Mouse (Mus musculus) liver, adult 2 months (tissue): ENCODE data around the gene Sptbn2.

Experiments used
- CTCF ChIP-seq: fragments of 200-500 bp; IDR thresholded peaks from 2 replicates; pipeline ENCODE4 v1.5.1; 2011; ENCODE audit warnings: low read depth, low read length, control low read depth
- POLR2A ChIP-seq: fragments of 200-500 bp; IDR thresholded peaks from 2 replicates; pipeline ENCODE4 v1.6.1; 2011; ENCODE audit warnings: low read length, control low read depth; ENCODE audit not compliant: insufficient read depth; ENCODE audit errors: extremely low read depth

DNA sequence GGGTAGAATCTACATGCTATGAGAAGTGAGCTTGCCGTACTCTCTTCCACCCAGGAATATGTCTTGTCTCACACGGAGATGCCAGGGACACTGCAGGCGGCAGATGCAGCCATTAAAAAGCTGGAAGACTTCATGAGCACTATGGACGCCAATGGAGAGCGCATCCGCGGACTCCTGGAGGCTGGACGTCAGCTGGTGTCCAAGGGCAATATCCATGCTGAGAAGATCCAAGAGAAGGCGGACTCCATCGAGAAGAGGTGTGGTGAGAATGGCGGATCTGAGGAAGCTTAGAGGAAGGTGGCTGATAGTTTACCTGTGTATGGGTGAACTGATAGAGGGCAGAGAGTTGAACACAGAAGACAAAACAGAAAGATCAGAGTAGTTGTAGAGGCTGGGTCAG lies 28.1 kb downstream of the Sptbn2 start:
- TF ChIP-seq CTCF (no peak), POLR2A (no peak)
